Mouse (Mus musculus): ENCODE measurements around the gene Slx4ip. TPM values are rescaled to one million over a fixed set of nuclear protein-coding genes. Genes with fewer than 3 reads are reported as not detected.

The Slx4ip gene
- polyA plus RNA-seq, 2 experiments, result 3.4 to 5.3 TPM

DNA sequence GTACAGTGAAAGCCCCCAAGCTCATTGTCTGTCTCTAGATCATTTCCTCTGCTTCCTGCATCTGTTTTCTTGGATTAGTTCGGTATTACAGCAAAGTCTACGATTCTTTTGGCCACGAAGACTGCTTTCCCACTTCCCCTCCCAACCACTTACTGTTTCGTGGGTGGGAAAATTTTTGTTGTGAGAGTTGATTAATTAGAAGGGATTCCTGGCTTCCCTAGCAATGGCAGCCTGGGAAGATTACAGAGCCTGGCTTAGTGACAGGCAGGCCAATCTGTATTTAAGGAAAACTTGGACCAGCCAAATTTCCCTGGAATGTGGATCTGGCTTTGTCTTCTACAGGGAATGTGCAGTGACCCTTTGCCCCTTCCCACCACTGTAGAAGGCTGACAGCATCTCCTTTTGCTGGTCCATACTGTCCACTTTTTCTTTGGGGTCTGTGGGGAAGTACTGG lies 21.0 kb downstream of the Slx4ip start:
- peak; percentile 18 for DNase-seq (ENCODE audit: low spot score)
- no peak overlapping the region for H3K4me3 ChIP-seq (replicated peaks; ENCODE audit: low read length)
- 32% methylated on average over 4 of the region's 4 CpGs for WGBS

DNA sequence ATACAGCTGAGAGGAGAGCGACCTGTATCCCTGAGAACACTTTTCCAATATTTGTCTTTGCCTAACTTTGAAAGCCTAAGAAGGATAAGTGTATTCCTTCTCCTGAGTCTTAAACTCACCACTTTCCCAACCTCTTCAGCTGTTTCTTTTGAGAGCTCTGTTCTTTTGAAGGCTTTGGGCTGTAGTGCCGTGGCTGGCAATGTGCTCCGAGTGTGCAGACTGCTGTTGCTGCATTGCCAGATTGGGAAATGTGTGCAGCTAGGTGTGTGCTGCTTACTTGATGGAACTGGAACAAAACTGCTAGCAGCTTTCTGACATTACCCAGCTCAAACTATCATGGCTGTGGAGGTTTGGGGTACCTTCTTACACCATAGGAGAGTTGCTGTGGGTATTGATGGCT lies 22.0 kb downstream of the Slx4ip start:
- DNase-seq (ENCODE audit: low spot score), result no peak
- H3K36me3 ChIP-seq (ENCODE audit: control insufficient read depth, insufficient read depth, low read length), result no peaks in the 10 kb centered on the region
- H3K9ac ChIP-seq (ENCODE audit: low read depth, low read length, severe bottlenecking), result no peak overlapping the region

More for the DNA sequence above, 21.0 kb downstream of the Slx4ip start:
- no peaks in the 10 kb centered on the region for H3K27me3 ChIP-seq (ENCODE audit: control insufficient read depth, insufficient read depth, low read length)
- H3K4me2 ChIP-seq (replicated peaks; ENCODE audit: low read depth, low read length, severe bottlenecking), result no peak overlapping the region
- TF ChIP-seq POLR2A (IDR thresholded peaks at IDR 0.05; ENCODE audit: borderline replicate concordance, extremely low read depth, insufficient read depth, insufficient read length), result no peak
- H3K27ac ChIP-seq (replicated peaks; ENCODE audit: low read depth, low read length), result no peak overlapping the region
- no peak for ATAC-seq (ENCODE audit: low FRiP score, low read depth)
- H3K9me3 ChIP-seq (ENCODE audit: control insufficient read depth, low read length), result no peaks in the 10 kb centered on the region
- no peak overlapping the region for H3K9ac ChIP-seq (ENCODE audit: low read depth, low read length, severe bottlenecking)
- H3K4me1 ChIP-seq (ENCODE audit: control insufficient read depth, insufficient read depth, low read length), result 0 out of 2 replicates have a peak, but pooled peaks cover 5% of the 10 kb centered on the region
- no peaks in the 10 kb centered on the region for H3K36me3 ChIP-seq (ENCODE audit: control insufficient read depth, insufficient read depth, low read length)

DNA sequence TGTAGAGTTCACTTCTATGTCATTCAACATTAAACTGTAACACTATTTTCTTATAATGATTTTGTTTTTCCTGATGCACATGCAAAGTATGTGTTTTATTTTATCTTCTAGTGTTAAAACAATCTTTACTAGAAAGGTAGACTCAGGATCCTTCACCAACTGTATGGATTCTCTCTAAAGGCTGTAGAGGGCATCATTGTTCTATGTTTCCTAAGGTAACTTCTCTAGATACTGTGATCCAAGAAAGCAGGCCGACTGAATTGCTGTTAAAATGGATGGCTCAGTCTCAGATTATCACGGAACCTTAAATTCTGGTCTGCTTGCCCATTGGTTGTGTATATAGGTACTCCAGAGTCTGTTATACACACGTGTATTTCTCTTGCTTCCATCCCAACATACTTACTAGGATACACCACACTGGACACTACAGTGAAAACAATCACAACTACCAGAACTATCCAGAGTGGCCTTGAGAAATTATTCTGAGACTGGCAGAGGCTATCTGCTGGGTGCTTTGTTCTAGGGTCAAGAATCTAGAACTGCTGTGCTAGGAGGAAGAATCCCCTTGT lies 23.4 kb downstream of the Slx4ip start:
- Histone ChIP-seq H3K4me3 (replicated peaks; ENCODE audit: low read length) (no peak overlapping the region), H3K27me3 (ENCODE audit: control insufficient read depth, insufficient read depth, low read length) (no peaks in the 10 kb centered on the region), H3K9me3 (ENCODE audit: control insufficient read depth, low read length) (no peaks in the 10 kb centered on the region), H3K9ac (ENCODE audit: low read depth, low read length, severe bottlenecking) (no peak overlapping the region), H3K4me2 (replicated peaks; ENCODE audit: low read depth, low read length, severe bottlenecking) (no peak overlapping the region), H3K4me1 (ENCODE audit: control insufficient read depth, insufficient read depth, low read length) (0 out of 2 replicates have a peak, but pooled peaks cover 5% of the 10 kb centered on the region), H3K27ac (replicated peaks; ENCODE audit: low read depth, low read length) (no peak overlapping the region), H3K36me3 (ENCODE audit: control insufficient read depth, insufficient read depth, low read length) (no peaks in the 10 kb centered on the region)
- DNase-seq (ENCODE audit: low spot score) (peak; percentile 68), ATAC-seq (ENCODE audit: low FRiP score, low read depth) (peak; percentile 67)
- TF ChIP-seq POLR2A (IDR thresholded peaks at IDR 0.05; ENCODE audit: borderline replicate concordance, extremely low read depth, insufficient read depth, insufficient read length), result no peak
- whole genome bisulfite sequencing, result 41% methylated on average over 3 of the region's 3 CpGs

More for the DNA sequence above, 22.0 kb downstream of the Slx4ip start:
- Histone ChIP-seq H3K27ac (replicated peaks; ENCODE audit: low read depth, low read length) (no peak overlapping the region), H3K4me1 (ENCODE audit: control insufficient read depth, insufficient read depth, low read length) (0 out of 2 replicates have a peak, but pooled peaks cover 5% of the 10 kb centered on the region), H3K4me3 (replicated peaks; ENCODE audit: low read length) (no peak overlapping the region), H3K4me2 (replicated peaks; ENCODE audit: low read depth, low read length, severe bottlenecking) (no peak overlapping the region), H3K9me3 (ENCODE audit: control insufficient read depth, low read length) (no peaks in the 10 kb centered on the region), H3K27me3 (ENCODE audit: control insufficient read depth, insufficient read depth, low read length) (no peaks in the 10 kb centered on the region)
- 84% methylated on average over 3 of the region's 3 CpGs for WGBS
- TF ChIP-seq POLR2A (IDR thresholded peaks at IDR 0.05; ENCODE audit: borderline replicate concordance, extremely low read depth, insufficient read depth, insufficient read length), result no peak
- no peak for ATAC-seq (ENCODE audit: low FRiP score, low read depth)

DNA sequence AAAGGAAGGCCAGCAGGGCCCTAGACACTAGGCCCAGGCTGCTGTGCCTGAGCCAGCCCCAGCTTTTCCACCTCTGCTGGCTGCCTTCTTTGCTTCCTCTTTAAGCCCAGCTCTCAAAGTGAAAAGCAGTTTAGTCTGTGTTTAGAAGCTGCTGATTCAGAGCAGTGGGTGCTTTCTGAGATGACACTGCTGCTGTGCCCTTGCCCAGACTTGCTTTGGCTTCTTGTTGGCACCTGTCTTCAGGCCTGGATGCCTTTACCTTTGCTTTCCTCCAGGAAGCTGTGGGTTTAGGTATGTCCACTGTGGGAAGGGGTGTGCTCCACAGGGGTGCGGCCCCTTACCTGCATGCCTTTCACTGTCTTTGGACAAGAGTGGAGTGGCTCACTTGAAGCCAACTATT lies 28.4 kb downstream of the Slx4ip start:
- TF ChIP-seq POLR2A (IDR thresholded peaks at IDR 0.05; ENCODE audit: borderline replicate concordance, extremely low read depth, insufficient read depth, insufficient read length), result no peak
- Histone ChIP-seq H3K9ac (ENCODE audit: low read depth, low read length, severe bottlenecking) (no peak overlapping the region), H3K4me1 (ENCODE audit: control insufficient read depth, insufficient read depth, low read length) (peaks cover 8% of the 10 kb centered on the region; the same call in 1 of the 2 replicates), H3K36me3 (ENCODE audit: control insufficient read depth, insufficient read depth, low read length) (no peaks in the 10 kb centered on the region), H3K27ac (replicated peaks; ENCODE audit: low read depth, low read length) (no peak overlapping the region), H3K4me2 (replicated peaks; ENCODE audit: low read depth, low read length, severe bottlenecking) (no peak overlapping the region), H3K9me3 (ENCODE audit: control insufficient read depth, low read length) (no peaks in the 10 kb centered on the region), H3K4me3 (replicated peaks; ENCODE audit: low read length) (no peak overlapping the region), H3K27me3 (ENCODE audit: control insufficient read depth, insufficient read depth, low read length) (no peaks in the 10 kb centered on the region)
- WGBS, result 81% methylated on average over 1 of the region's 1 CpGs
- no peak for DNase-seq (ENCODE audit: low spot score)
- no peak for ATAC-seq (ENCODE audit: low FRiP score, low read depth)

DNA sequence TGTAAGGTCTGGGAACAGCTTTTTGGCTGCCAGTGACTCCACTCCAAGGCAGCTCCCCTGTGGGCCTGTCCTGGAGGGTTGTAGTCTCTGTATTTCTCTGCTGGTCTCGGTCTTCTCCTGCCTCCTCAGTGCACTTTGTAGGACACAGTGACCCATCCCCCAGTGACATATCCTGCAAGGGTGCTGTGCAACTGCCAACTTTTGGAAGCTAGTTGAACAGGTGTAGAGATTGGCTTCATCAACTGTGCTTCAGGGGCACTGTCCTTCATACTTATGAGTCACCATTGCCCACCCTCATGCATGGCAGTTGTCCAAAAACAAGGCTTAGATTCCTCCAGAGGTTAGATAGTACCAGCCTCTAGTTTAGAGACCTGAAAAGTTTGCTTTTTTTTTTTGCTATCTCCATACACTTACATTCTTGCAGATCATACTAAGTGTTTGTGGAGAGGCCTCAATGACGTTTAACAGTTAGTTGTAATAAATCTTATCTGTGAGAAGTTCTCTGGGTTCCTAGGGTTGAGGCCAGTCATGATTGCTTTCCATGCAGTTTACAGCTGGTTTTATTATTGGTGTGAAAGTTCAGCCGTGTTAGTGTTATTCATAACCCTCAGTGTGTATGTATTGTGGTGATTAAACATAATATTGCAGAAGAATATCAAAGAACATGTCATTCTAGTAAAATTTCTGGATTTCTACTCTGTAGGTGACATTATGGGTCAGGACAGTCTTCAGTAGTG lies 29.4 kb downstream of the Slx4ip start:
- ATAC-seq (ENCODE audit: low FRiP score, low read depth), result no peak
- Histone ChIP-seq H3K9ac (ENCODE audit: low read depth, low read length, severe bottlenecking) (no peak overlapping the region), H3K27ac (replicated peaks; ENCODE audit: low read depth, low read length) (no peak overlapping the region), H3K4me3 (replicated peaks; ENCODE audit: low read length) (no peak overlapping the region), H3K4me2 (replicated peaks; ENCODE audit: low read depth, low read length, severe bottlenecking) (no peak overlapping the region), H3K4me1 (ENCODE audit: control insufficient read depth, insufficient read depth, low read length) (peaks cover 8% of the 10 kb centered on the region; the same call in 1 of the 2 replicates), H3K9me3 (ENCODE audit: control insufficient read depth, low read length) (no peaks in the 10 kb centered on the region), H3K36me3 (ENCODE audit: control insufficient read depth, insufficient read depth, low read length) (no peaks in the 10 kb centered on the region), H3K27me3 (ENCODE audit: control insufficient read depth, insufficient read depth, low read length) (no peaks in the 10 kb centered on the region)
- no peak for DNase-seq (ENCODE audit: low spot score)
- TF ChIP-seq POLR2A (IDR thresholded peaks at IDR 0.05; ENCODE audit: borderline replicate concordance, extremely low read depth, insufficient read depth, insufficient read length), result no peak
- 63% methylated on average over 3 of the region's 3 CpGs for WGBS
